Mouse (Mus musculus) ES-Bruce4 (cell line): Measurements from ENCODE around the gene Malrd1. TPM values are rescaled to one million over a fixed set of nuclear protein-coding genes. Genes with fewer than 3 reads are reported as not detected.

Source experiments
- H3K27ac ChIP-seq: 2 replicates; pipeline ENCODE4 v1.5.1; 2012; ENCODE audit warnings: low read length, inconsistent platforms; ENCODE audit not compliant: insufficient read depth
- H3K27me3 ChIP-seq: 2 replicates; pipeline ENCODE4 v1.6.1; 2012; ENCODE audit warnings: mild to moderate bottlenecking, low read length, inconsistent platforms; ENCODE audit not compliant: control insufficient read depth, poor library complexity, insufficient read depth, severe bottlenecking
- H3K36me3 ChIP-seq: 2 replicates; pipeline ENCODE4 v1.6.1; 2012; ENCODE audit warnings: inconsistent platforms, mild to moderate bottlenecking, low read length, moderate library complexity; ENCODE audit not compliant: control insufficient read depth, poor library complexity, insufficient read depth, severe bottlenecking
- H3K4me1 ChIP-seq: one replicate; pipeline ENCODE4 v1.8.1; 2011; ENCODE audit warnings: low read length; ENCODE audit not compliant: control insufficient read depth, insufficient read depth
- H3K4me3 ChIP-seq: 2 replicates; pipeline ENCODE4 v1.5.1; 2011; ENCODE audit warnings: low read depth, mild to moderate bottlenecking, low read length
- H3K9ac ChIP-seq: 2 replicates; pipeline ENCODE4 v1.6.1; 2012; ENCODE audit warnings: low read depth, mild to moderate bottlenecking, inconsistent platforms; ENCODE audit not compliant: poor library complexity, severe bottlenecking
- H3K9me3 ChIP-seq: replicated peaks from 2 replicates; pipeline ENCODE4 v1.6.1; 2012; ENCODE audit warnings: mild to moderate bottlenecking, low read length, inconsistent platforms; ENCODE audit not compliant: control insufficient read depth, poor library complexity, insufficient read depth, severe bottlenecking
- CTCF ChIP-seq: IDR thresholded peaks from one replicate; pipeline ENCODE4 v1.8.1; 2011; ENCODE audit warnings: low read depth, low read length
- EP300 ChIP-seq: IDR thresholded peaks from 2 replicates; pipeline ENCODE4 v1.6.1; 2011; ENCODE audit warnings: low read depth, low read length; ENCODE audit not compliant: insufficient read depth
- POLR2A ChIP-seq: IDR thresholded peaks from one replicate; pipeline ENCODE4 v1.8.1; 2011; ENCODE audit warnings: low read length; ENCODE audit not compliant: insufficient read depth
- polyA plus RNA-seq: library from polyadenylated mRNA; stranded (reverse); fragments of >200 nt; gene quantifications from 2 replicates; pipeline ENCODE4 v1.2.4, GENCODE M21; 2011; ENCODE audit warnings: low read depth; ENCODE audit not compliant: missing spikeins, insufficient read depth, insufficient read length

Malrd1 gene
- polyA plus RNA-seq, 1 experiment, result not detected

DNA sequence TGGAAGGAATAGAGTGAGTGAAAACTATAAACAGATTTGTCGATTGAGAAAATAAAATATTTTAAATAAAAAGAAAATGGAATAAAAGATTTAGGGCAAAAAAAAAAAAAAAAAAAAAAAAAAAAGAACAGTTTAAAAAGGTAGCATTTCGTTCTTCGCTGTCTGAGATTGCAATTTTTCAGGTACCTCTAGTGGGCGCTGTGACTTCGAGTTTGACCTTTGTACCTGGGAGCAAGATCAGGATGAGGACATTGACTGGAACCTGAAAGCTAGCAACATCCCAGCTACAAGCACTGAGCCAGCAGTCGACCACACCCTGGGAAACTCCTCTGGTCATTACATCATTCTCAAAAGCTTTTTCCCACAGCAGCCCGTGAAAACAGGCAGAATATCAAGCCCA lies 343.1 kb downstream of the Malrd1 start:
- Histone ChIP-seq H3K4me1 (no peaks in the 10 kb centered on the region), H3K9ac (no peak overlapping the region), H3K27ac (no peak overlapping the region), H3K36me3 (no peaks in the 10 kb centered on the region), H3K9me3 (no peaks in the 10 kb centered on the region), H3K4me3 (no peak overlapping the region), H3K27me3 (no peaks in the 10 kb centered on the region)
- no peak for TF ChIP-seq EP300
- TF ChIP-seq CTCF, result peak; percentile 33
- TF ChIP-seq POLR2A, result no peak

DNA sequence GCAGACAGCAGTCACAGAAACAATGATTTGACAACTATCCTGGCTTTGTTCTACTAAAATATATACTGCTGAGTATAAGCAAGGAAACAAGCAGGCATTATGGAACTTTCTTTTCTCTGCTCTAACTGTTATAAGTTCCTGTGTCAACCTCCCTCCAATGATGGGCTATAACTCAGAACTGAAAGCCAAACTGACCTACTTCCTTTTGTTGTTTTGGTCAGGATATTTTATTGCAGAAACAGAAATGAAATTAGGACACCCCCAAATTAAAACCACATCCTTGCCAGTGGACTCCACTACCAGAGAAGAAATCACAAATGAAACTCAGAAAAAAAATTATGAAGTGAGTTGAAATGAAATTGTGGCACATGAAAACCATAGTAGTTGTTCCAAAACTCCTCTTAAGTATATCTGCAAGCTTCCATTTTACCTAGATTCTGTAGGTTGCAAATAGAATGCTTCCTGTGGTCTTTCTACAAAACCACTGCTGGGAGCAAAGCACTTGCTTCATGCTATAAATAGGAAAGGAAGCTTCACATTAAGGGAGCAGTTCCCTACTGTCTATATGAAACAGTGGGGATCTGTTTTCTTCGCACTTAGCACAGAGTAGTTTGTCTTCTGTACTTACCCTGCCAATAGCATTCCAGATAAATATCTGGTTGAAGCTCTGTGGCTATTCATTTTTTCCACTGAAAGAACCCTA lies 367.3 kb downstream of the Malrd1 start:
- TF ChIP-seq EP300, result no peak
- no peak for TF ChIP-seq POLR2A

GRCm38 (mm10) chr2:15925432-15925831 lies 399.2 kb downstream of the Malrd1 start:
- Histone ChIP-seq H3K27ac (peak overlapping the region; percentile 92), H3K9me3 (no peaks in the 10 kb centered on the region), H3K4me1 (peaks cover 1% of the 10 kb centered on the region), H3K27me3 (no peaks in the 10 kb centered on the region), H3K36me3 (no peaks in the 10 kb centered on the region), H3K9ac (no peak overlapping the region), H3K4me3 (no peak overlapping the region)
- no peak for TF ChIP-seq POLR2A
- peak; percentile 85 for TF ChIP-seq EP300

More for the DNA sequence above, 367.3 kb downstream of the Malrd1 start:
- Histone ChIP-seq H3K27ac (no peak overlapping the region), H3K27me3 (no peaks in the 10 kb centered on the region), H3K9ac (no peak overlapping the region), H3K4me1 (no peaks in the 10 kb centered on the region), H3K36me3 (no peaks in the 10 kb centered on the region), H3K9me3 (no peaks in the 10 kb centered on the region), H3K4me3 (no peak overlapping the region)

DNA sequence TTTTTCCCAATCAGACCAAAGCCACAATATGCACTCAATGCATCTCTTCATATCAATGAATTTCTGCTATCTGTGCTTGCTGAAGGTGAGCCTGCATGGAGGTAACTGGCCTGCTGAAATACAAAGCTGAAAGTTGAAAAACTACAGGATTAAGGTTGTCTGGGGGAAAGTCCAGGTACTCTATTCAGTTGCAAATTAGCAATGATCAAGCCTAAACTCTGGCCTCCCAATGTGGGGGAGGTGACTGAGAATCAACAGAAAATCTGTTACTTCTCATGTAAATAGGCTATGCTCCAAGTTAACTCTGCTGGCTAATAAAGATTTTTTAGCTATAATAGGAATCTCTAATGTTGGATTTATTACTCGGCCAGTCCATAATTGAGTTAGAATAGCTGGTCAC lies 399.8 kb downstream of the Malrd1 start:
- Histone ChIP-seq H3K4me3 (no peak overlapping the region), H3K4me1 (peaks cover 1% of the 10 kb centered on the region), H3K27ac (peak overlapping the region; percentile 92), H3K9ac (no peak overlapping the region), H3K27me3 (no peaks in the 10 kb centered on the region), H3K36me3 (no peaks in the 10 kb centered on the region), H3K9me3 (no peaks in the 10 kb centered on the region)
- TF ChIP-seq POLR2A (no peak), CTCF (no peak), EP300 (no peak)

GRCm38 (mm10) chr2:15931479-15931878 lies 405.2 kb downstream of the Malrd1 start:
- no peak overlapping the region for H3K27ac ChIP-seq

GRCm38 (mm10) chr2:15931924-15932323 lies 405.6 kb downstream of the Malrd1 start:
- H3K9me3 ChIP-seq, result no peaks in the 10 kb centered on the region
- no peak overlapping the region for H3K27ac ChIP-seq
- H3K9ac ChIP-seq, result no peak overlapping the region
- H3K4me3 ChIP-seq, result no peak overlapping the region
- TF ChIP-seq EP300 (no peak), POLR2A (no peak), CTCF (no peak)
- no peaks in the 10 kb centered on the region for H3K36me3 ChIP-seq
- H3K27me3 ChIP-seq, result no peaks in the 10 kb centered on the region
- no peaks in the 10 kb centered on the region for H3K4me1 ChIP-seq

More at GRCm38 (mm10) chr2:15931479-15931878, 405.2 kb downstream of the Malrd1 start:
- H3K4me1 ChIP-seq, result no peaks in the 10 kb centered on the region
- no peaks in the 10 kb centered on the region for H3K9me3 ChIP-seq
- no peak overlapping the region for H3K4me3 ChIP-seq
- no peak overlapping the region for H3K9ac ChIP-seq
- TF ChIP-seq POLR2A (no peak), EP300 (no peak), CTCF (no peak)
- no peaks in the 10 kb centered on the region for H3K27me3 ChIP-seq
- H3K36me3 ChIP-seq, result no peaks in the 10 kb centered on the region
